Mouse (Mus musculus) frontal cortex, postnatal 10 days (tissue): ENCODE measurements around the gene Zfp462.

ENCODE experiments used
- DNase-seq, 2 experiments: peaks; one replicate each; pipeline ENCODE4 v3.0.0; 2022; ENCODE audit warnings: low spot score in 2 of 2, mixed read lengths in 1 of 2

The Zfp462 gene

GRCm38 (mm10) chr4:54995258-54995657 lies 50.4 kb downstream of the Zfp462 start:
- no peak for DNase-seq

- DNase-seq = no peak
Measured at GRCm38 (mm10) chr4:54996064-54996463, 51.2 kb downstream of the Zfp462 start.

GRCm38 (mm10) chr4:54998146-54998841 lies 53.4 kb downstream of the Zfp462 start:
- DNase-seq = no peak

GRCm38 (mm10) chr4:54999556-54999955 lies 54.7 kb downstream of the Zfp462 start:
- DNase-seq = no peak

GRCm38 (mm10) chr4:55001386-55001785 lies 56.5 kb downstream of the Zfp462 start:
- DNase-seq = no peak

GRCm38 (mm10) chr4:55003128-55003527 lies 58.3 kb downstream of the Zfp462 start:
- no peak for DNase-seq

- no peak for DNase-seq
Measured at GRCm38 (mm10) chr4:55005066-55005465, 60.2 kb downstream of the Zfp462 start.

GRCm38 (mm10) chr4:55005521-55005969 lies 60.7 kb downstream of the Zfp462 start:
- DNase-seq = peak in 1 of 2 experiments; percentile 34

GRCm38 (mm10) chr4:55006024-55006423 lies 61.2 kb downstream of the Zfp462 start:
- DNase-seq = no peak

GRCm38 (mm10) chr4:55008616-55009015 lies 63.8 kb downstream of the Zfp462 start:
- no peak for DNase-seq

- no peak for DNase-seq
Measured at GRCm38 (mm10) chr4:55011391-55011790, 66.5 kb downstream of the Zfp462 start.

- DNase-seq = peak in 1 of 2 experiments; percentile 21
Measured at GRCm38 (mm10) chr4:55013563-55014248, 68.9 kb downstream of the Zfp462 start.

GRCm38 (mm10) chr4:55014731-55015463 lies 70.0 kb downstream of the Zfp462 start:
- no peak for DNase-seq

- DNase-seq = no peak
Measured at GRCm38 (mm10) chr4:55015517-55015916, 70.7 kb downstream of the Zfp462 start.

- DNase-seq = no peak
Measured at GRCm38 (mm10) chr4:55026109-55026646, 81.3 kb downstream of the Zfp462 start.

- no peak for DNase-seq
Measured at GRCm38 (mm10) chr4:55030401-55030800, 85.6 kb downstream of the Zfp462 start.

GRCm38 (mm10) chr4:55032317-55032930 lies 87.6 kb downstream of the Zfp462 start:
- DNase-seq = no peak

GRCm38 (mm10) chr4:55033452-55033851 lies 88.6 kb downstream of the Zfp462 start:
- DNase-seq = no peak

- DNase-seq = no peak
Measured at GRCm38 (mm10) chr4:55038139-55038538, 93.3 kb downstream of the Zfp462 start.

GRCm38 (mm10) chr4:55040258-55040964 lies 95.6 kb downstream of the Zfp462 start:
- DNase-seq = no peak

GRCm38 (mm10) chr4:55041106-55041730 lies 96.4 kb downstream of the Zfp462 start:
- no peak for DNase-seq
